Mouse (Mus musculus) ovary, adult 18-20 months (tissue): ENCODE results near the gene Dab2ip.

ENCODE experiments used
- DNase-seq: peaks from one replicate; pipeline ENCODE4 v3.0.0; 2022; ENCODE audit warnings: low spot score, mixed read lengths

The Dab2ip gene

DNA sequence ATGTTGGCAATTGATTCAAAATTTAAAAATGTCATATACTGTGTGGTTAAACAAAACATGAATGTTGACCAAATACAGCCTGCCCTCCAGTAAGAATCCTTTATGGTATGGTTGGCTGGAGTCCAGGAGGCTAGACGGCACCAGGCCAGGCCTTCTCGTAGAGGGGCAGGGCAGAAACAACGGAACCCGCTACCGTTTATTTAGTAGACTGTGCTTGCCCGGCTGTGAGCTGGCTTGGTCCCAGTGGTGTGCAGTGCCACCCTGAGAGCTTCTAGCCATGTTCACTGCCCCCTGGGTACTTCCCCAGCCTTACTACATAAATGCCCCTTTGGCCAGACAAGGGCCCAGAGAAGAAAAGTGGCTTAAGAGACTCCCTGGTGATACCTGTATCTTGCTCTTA lies 122.8 kb downstream of the Dab2ip start:
- no peak for DNase-seq

DNA sequence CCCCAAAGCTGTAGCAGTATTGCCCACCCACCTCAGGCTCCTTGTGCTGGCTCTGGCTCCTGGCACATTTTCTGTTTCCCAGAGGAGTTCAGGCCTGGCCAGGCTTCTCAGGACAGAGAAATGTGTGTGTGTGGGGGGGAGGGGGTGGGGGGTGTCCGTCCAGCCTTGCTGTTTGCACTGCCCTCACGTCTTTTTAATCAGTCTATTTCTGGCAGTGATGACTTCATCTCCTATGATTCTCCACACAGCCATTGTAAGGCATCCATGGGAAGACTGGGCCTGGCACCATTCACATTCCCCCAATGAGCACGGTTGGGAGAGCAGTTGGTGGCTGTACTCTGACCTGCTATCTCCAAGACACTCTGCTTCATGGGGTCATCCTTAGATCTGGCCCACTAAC lies 125.9 kb downstream of the Dab2ip start:
- DNase-seq: no peak

DNA sequence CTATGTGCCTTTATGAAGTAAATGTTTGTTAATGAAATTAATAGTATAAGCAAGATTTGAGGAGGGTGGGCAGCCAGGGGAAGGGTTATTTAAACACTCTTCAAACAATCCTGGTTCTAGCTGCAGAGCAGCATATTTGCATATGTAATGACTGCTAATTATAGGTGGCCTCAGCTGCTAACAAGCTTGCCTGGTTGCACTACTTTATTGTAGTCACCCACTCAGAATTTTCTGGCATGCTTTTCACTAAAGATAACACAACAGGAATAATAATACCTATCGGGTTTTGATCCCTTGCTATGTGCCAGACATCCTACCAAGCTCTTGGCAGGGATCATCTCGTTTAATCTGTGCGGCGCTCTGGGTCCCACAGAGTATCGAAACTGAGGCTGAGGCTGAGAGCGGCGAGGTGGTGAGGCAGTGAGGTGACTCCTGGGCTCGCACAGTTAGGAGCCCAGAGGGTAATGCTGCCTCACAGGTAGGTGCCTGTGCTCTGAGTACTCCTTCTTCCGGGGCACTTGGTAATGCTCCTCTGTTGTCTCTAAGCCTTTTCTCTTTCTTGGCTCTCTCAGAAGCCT lies 126.8 kb downstream of the Dab2ip start:
- no peak for DNase-seq

DNA sequence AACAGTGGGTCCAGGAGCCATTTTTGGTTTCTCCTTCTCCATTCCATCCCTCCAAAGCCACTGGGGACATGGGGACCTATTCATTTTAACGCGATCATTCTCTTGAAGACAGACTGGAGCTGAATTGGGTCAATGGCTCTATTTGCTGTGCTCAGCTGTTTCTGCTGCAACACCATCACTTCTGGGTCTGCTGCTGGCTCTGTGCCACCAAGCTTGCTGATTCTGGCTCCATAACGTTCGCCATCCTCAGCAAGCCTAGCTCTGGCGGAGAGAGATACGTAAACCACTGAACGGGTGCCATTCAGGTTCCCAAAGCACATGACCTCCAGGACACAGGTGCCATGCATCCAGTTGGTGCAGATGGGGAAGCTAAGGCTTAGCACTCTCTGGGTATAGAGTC lies 128.0 kb downstream of the Dab2ip start:
- no peak for DNase-seq

DNA sequence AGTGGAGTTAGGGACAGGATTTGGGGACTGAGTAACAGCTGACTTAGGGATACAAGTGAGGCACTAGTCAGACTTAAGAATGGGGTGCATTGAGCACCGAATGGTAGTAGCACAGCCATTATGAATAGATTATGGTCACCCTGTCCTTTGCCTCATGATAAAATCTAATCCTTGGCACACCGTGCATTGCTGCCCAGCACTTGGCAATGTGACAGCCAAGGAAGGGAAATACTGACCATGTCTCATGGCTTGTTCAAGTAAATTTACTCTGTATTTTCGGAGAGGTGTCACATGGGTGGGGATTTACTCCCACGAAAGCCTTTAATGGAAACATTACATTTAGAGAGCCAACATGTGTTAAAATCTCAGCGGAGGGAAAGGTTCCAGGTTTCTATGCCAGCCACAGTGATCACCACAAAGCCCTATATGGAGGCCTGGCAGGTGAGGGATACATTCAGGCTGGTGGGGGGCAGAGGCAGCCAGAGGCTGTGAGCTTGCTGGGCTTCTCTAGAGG lies 129.5 kb downstream of the Dab2ip start:
- DNase-seq: no peak

DNA sequence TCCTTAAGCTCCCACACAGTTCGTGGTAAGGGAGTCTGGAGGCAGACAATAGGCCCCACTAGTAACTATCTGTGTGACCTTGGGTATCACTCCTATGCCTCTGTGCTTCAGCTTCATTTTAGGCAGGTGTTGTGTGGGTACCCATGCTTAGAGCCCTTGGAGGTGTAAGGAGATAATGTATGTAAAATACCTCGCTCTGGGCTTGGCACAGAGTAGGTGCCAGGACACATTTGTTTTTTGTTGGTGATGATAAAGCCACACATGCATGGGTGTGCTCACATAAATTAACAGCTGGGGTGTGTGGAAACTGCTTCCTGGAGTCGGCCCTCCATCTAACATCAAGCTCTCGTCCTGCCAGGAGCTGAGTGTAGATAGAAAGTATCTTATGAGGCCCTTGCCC lies 130.1 kb downstream of the Dab2ip start:
- no peak for DNase-seq

DNA sequence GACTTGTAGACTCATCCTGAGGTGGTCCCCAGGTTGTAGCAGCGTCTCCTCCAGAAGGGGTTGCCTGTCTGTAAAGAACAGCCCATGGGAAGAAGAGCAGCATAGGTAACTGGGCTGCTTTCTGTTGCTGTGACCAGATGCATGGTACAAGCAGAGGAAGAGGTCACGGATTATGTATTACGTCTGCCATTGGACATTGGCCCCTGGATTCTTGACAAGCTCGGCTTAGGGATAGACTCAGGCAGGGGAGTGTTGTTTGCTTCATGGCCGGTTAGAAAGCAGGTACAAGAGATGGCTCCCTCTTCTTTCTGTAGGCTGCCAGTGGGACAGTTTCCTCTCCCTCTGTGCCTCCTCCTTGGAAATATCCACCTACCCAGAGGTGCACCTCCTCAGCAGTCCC lies 130.5 kb downstream of the Dab2ip start:
- no peak for DNase-seq

DNA sequence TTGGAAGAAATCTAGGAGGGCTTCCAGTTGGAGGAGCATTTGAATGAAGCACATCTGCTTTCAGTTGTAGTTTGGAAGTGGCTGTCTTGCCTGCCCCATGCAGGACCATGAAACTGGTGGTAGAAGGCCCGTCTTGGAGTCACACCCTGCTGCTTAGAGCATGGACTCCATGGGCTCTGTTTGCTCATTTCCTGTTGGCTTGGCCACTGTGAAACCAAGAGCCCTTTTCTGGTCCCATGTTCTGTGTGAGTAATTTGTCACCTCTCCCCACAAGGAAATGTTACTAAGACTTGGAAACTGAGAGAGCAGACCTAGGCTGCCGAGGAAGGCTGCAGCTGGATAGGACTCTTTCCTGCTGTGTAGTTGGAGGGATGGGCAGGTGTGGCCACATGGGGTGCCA lies 131.8 kb downstream of the Dab2ip start:
- DNase-seq: no peak

DNA sequence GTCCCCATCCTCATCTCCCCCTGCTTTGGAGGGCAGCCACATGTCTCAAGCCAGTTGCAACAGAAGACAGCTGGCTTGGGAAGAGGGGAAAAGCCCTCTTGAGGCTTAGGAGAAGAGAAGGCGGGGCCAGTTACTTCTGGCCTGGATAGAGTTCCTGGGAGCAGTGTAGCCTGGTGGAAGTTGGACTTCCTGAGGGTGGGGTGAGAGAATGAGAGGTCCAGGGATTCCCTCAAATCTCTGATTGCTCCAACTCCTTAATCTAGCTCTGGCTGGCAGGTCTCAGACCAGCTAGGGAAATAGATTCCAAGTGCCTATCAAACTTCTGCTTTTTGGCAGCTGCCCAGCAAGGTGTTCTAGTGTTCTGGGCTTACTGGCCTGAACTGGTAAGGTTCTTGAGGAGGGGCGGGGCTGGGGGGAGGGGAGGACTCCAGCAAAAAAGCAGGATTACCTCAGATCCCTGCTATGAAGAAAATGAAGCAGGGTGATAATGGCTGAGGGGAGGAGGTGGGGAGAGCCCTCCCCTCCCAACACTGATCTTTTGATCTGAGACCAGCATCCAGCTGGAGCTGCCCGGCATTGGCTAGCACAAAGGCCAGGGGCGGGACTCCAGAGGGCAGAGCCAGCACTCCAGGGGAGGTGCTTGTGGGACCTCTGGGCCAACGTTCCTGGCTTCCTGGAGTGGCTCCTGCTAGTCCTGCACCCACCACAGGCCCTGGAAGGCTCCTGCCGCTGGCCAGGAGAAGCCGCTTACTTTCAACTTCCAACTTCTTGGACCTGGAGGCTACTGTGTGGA lies 133.4 kb downstream of the Dab2ip start:
- DNase-seq: peak; percentile 86

DNA sequence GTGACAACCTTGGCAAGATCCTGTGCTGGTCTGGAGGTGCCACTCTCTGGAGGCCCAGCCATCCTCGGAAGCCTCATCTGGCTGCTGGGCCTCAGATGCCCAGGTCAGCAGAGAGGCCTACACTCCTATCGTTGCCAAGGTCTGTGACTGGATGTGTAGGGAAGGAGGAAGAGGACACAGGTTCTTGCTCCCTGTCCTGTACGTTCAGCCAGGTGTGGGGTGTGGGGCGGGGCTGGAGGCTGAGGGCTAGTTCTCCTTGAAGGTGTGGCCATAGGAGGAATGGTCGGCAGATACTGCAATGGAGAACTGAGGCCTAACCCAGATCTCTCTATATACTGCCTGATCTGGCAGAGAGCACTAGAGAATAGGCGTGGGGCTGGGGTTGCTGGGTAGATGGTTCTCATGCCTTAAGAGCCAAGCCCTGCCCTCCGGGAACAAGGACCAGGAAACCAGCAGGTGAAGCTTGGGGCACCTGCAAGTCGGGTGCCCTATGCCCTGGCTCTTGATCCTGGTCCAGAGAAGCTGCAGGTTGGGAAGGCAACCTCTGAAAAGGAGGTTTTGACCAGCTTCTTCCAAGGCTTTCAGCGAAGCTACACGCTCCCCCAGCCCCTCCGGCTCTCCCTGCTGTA lies 134.3 kb downstream of the Dab2ip start:
- no peak for DNase-seq

DNA sequence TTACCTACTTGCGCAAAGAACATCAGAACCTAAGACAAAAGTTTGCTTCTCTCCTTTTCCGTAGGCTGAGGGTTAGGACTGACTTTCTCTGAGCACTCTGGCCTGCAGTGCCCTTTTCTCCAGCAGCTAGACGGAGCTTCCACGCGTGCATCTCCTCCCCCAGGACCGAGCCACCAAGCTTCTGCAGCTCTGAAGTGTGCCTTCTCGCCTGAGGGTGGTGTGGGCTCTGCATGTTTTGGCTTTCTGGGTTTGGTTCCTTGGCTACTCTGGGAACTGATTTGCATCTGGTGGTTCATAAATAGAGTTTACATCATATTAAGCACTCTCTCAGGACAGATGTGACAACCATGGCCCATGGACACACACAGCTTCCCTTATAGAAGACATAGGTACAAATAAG lies 135.0 kb downstream of the Dab2ip start:
- no peak for DNase-seq

DNA sequence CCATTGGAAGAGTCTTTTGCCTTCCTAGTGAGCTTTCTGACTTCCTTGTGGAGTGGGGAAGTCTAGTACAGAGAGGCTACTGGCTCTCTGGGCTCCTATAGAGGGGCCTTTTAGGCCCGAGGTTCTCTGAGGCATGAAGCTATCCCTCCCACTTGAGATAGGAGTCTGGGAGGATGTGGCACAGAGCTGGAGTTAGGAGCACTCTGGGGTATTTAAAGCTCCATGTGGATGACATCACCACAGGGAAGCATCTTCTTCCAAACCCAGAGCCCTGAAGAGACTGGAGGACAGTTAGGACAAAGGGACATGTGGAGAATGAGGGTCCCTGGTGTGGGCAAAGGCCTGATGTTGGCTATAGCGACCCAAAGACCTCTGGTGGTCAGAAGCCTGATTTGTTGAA lies 136.0 kb downstream of the Dab2ip start:
- DNase-seq: no peak

DNA sequence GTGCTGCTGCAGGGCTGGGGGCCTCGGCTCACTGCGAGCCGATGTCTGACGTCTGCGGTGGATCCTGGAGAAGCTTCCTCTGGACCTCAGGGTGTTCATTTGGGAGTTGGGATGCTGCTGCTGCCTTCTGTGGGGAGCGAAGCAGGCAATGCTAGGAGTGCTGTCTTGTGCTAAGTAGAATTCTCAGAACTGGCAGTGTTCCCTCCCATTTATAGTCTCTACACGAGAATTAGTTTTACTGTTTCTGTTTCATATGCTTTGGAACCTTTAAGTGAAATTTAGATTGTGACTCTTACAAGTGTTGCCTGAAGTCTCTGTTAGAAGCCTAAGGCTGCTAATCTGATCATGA lies 138.1 kb downstream of the Dab2ip start:
- DNase-seq: no peak

DNA sequence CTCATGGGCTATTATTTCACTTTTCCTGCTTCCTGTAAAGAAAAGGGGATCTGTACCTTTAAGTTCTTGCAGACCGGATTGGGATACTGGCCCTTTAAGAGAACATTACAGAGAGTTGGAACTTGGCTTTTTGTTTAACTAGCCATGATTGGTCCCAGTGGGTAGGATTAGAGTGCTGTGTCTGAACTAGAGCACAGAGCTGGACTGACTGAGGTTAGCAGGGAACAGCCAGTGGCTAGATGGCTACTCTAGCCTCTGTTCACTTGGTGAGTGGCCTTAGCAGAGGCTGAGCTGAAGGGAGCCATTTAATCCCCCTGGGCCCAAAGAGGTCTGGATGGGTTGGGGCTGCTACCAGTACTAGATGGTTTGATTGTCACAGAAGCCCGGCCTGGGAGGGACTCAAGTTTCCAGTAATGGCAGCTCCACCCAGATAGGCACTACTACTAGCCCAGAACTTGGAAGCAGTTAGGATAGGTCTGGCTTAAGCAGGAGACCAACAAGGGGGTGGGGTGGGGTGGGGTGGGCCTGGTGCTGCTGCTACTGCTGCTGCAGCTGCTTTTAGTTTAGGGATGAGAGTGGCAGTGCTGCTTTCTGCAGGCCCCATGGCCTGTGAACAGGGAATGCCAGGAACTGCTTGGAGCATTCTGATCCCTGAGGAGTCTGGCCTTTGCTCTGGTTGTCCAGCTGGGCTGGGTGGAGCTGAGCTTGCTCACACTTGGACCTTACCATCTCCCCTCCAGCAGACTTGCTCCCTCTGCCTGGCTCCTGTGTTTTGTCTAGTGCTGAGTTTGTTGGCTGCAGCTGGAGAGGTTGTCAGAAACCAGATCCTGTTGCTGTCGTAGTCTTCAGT lies 138.7 kb downstream of the Dab2ip start:
- DNase-seq: peak; percentile 54

DNA sequence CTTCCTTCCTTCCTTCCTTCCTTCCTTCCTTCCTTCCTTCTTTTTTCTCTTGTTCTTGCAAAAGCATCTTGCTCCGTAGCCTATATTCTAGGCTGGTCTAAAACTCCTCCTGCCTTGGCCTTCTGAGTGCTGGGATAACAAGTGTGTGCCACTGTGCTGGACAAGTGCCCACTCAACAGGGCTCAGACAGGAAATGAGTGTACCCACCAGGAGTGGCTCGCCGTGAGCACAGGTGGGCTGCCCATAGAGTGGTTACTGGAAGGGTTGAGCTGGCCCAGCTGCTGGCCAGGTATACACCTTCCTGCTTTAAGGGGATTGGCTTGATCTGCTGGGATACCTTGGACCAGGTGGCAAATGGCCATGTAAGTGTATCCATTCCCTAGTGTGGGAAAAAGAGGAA lies 139.7 kb downstream of the Dab2ip start:
- DNase-seq: no peak

DNA sequence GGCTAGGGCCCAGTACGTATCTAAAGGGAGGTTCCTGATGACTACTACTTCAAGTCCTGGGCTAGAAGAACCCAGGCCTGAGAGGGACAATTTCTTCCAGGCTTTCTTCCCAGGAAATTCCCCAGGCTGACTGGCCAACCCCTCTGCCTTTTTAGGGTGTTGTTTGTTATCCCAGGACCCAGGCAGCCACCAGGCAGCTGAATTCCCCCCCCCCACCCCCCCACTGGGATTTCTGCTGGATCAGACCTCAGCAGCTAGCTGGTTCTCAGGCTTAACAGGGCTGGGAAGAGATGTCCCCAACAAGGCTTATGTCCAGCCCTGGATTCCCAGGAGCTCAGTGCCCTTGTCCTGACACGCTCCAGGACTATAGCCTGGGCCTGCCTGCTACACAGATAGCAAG lies 142.9 kb downstream of the Dab2ip start:
- no peak for DNase-seq

DNA sequence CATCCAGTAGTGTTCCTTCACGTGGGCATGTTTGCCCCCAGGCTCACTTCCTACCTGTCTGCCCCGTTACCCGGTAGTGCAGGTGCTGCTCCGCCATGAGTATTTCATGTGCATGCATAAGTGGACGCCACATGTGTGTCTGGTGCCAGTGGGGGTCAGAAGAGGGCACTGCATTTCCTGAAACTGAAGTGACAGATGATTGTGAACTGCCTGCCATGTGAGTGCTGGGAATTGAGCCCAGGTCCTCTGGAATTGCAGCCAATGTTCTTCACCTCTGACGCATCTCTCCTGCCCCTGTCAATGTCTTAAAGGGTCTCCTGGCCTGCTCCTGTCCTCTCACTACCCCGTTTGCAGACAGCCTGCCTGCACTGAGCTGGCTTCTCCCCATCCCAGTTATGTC lies 143.9 kb downstream of the Dab2ip start:
- no peak for DNase-seq

DNA sequence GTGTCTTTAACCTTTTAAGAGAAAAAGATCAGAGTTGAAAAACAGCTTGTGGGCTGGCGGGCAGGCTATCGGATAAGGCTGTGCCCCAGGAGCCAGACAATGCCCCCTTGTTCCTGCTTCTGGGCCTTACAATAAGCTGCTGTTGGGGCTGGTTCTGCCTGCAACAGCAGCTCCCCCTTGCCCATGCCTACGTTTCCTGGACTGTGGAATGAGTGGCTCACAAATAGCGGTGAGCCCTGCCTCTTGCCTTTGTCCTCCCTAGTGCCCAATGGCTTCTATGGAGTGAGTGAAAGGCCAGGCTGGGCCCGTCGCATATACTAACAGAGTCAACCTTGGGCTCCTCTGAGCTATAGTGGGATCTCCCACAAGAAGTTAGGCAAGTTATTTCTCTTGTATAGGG lies 144.5 kb downstream of the Dab2ip start:
- DNase-seq: no peak

DNA sequence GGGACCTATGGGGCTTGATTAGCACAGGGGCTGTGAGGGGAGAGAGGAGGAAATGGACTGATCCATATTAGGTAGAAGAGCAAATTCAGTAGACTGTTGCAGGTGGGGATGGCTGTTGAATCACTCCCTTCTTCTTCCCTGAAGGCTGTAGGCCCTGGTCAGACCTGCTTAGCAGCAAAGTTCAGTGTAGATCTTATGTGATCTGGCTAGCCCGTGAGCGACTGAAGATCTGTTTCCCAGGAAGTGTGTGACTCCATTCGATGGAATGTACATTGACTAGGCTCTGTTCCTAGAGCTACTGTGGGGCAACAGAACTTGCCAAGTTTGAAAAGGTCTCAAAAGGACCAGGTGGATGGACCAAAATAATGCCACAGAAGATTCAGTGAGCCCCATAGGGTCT lies 145.2 kb downstream of the Dab2ip start:
- no peak for DNase-seq

DNA sequence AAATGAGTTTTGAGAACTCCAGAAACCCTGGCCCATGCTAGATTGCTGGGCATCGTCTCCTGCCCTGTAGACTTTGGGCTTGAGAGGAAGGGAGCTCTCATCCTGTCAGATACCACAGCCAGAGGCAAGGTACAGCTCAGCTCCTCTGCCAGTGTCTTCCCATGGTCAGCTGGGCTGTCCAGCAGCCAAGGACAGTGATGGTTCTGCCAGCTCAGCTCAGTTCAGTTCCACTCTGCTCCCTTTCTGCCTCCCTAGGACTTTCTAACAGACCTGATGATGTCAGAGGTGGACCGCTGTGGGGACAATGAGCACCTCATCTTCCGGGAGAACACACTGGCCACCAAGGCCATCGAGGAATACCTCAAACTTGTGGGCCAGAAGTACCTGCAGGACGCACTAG lies 154.5 kb downstream of the Dab2ip start:
- DNase-seq: no peak

DNA sequence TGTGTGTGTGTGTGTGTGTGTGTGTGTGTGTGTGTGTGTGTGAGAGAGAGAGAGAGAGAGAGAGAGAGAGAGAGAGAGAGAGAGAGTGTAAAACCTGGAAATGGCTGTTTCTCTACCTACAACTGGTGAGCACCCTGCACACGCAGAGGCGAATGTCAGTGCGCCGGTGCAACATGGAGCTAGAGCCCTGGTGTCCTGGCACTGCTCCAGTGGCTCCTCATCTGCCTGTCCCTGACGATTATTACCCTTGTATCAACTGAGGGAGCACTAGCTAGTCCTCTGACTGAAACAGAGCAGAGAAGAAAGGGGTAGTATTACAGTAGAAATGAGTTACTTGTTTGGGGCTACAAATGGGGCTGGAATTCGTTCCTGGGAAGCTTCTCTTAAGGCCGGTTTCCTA lies 155.4 kb downstream of the Dab2ip start:
- DNase-seq: no peak

DNA sequence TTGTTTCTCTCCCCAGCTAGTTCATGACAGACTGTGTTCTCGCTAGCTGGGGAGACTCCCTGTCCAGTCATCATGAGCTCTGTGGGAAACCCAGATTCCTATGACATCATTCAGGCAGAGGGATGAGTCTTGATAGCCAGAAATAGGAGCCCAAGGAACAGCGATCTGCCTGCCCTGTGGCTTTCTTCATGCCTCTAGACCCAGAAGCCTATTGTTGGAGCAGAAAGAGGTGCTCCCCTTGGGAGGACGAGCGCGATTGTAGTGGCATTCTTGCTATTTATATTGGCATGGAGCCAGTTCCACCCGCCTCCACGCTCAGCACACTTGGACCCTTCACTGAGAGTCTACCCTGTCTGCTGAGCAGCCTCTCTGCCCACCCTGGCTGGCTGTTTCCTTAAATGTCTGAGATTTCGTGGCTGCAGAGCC lies 156.7 kb downstream of the Dab2ip start:
- no peak for DNase-seq

DNA sequence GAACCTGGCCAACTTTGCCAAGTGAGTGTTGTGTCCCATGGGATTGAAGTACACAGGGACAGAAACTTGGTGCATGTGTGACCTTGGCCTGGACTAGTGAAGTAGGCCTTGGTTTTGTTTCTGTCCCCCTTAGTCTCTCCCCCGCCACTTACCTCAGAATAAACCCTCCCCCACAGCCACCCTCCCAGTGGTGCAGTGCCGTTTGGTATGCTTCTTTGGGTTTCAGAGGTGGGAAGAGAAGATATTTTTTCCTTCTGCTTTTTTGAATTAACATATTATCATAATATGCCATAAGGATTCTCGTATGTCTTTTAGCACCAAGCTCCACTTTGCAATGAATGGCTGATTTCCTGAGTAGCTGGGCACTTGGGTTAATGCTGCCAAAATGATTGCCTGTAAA lies 157.4 kb downstream of the Dab2ip start:
- no peak for DNase-seq
